Mouse (Mus musculus) spleen, postnatal 10 days (tissue): ENCODE measurements around the gene Lrch4.
A peak's percentile ranks its signal among the peaks of the same experiment; 100 is the strongest.
"Not testable (repeated sequence)": the region's sequence is repeated elsewhere in the genome, so short reads cannot be mapped to it uniquely, and the experiment has no call there.

ENCODE experiments used
- DNase-seq, 2 experiments: peaks; one replicate each; pipeline ENCODE4 v3.0.0; 2021 to 2022; ENCODE audit warnings: low spot score in 2 of 2

Gene Lrch4

GRCm38 (mm10) chr5:137613076-137613475 lies 15.8 kb upstream of the Lrch4 start:
- DNase-seq: no peak

GRCm38 (mm10) chr5:137613550-137613949 lies 15.4 kb upstream of the Lrch4 start, which contains the start of gene Pcolce:
TSS of gene Pcolce (minus strand) at chr5:137613784.
- no peak for DNase-seq

GRCm38 (mm10) chr5:137614921-137615320 lies 14.0 kb upstream of the Lrch4 start:
- not testable (repeated sequence) for DNase-seq

GRCm38 (mm10) chr5:137615347-137615746 lies 13.6 kb upstream of the Lrch4 start:
- no peak for DNase-seq

- no peak for DNase-seq
Observed at GRCm38 (mm10) chr5:137623937-137624530, 4.9 kb upstream of the Lrch4 start.

GRCm38 (mm10) chr5:137627991-137628390 lies 930 bp upstream of the Lrch4 start:
- DNase-seq: no peak

GRCm38 (mm10) chr5:137629306-137629721 lies 393 bp downstream of the Lrch4 start:
- peak in 1 of 2 experiments; percentile 81 for DNase-seq

- peak; percentile 51 to 56 for DNase-seq
Observed at GRCm38 (mm10) chr5:137629906-137630545, 1.1 kb downstream of the Lrch4 start.

- peak in 1 of 2 experiments; percentile 41 for DNase-seq
Observed at GRCm38 (mm10) chr5:137630602-137631001, 1.7 kb downstream of the Lrch4 start.

GRCm38 (mm10) chr5:137631171-137631570 lies 2.2 kb downstream of the Lrch4 start:
- DNase-seq: peak in 1 of 2 experiments; percentile 81

GRCm38 (mm10) chr5:137631591-137631990 lies 2.7 kb downstream of the Lrch4 start:
- no peak for DNase-seq

- no peak for DNase-seq
Observed at GRCm38 (mm10) chr5:137633397-137634084, 4.6 kb downstream of the Lrch4 start.

GRCm38 (mm10) chr5:137639472-137639871 lies 10.6 kb downstream of the Lrch4 start:
- DNase-seq: no peak

GRCm38 (mm10) chr5:137641054-137641453 lies 12.1 kb downstream of the Lrch4 start, which contains the start of gene Sap25:
TSS of gene Sap25 (plus strand) at chr5:137641334.
- DNase-seq: peak; percentile 57 to 77

- DNase-seq: no peak
Observed at GRCm38 (mm10) chr5:137642886-137643285, 14.0 kb downstream of the Lrch4 start.

GRCm38 (mm10) chr5:137644484-137644883 lies 15.6 kb downstream of the Lrch4 start:
- DNase-seq: no peak

GRCm38 (mm10) chr5:137645091-137645651 lies 16.2 kb downstream of the Lrch4 start:
- peak; percentile 56 to 80 for DNase-seq

- DNase-seq: peak in 1 of 2 experiments; percentile 65
Observed at GRCm38 (mm10) chr5:137645652-137646091, 16.8 kb downstream of the Lrch4 start, which contains the start of gene Irs3. TSS of gene Irs3 (minus strand) at chr5:137645714.

GRCm38 (mm10) chr5:137647827-137648601 lies 19.1 kb downstream of the Lrch4 start:
- DNase-seq: no peak

GRCm38 (mm10) chr5:137649251-137649650 lies 20.3 kb downstream of the Lrch4 start:
- DNase-seq: no peak
